Mouse (Mus musculus) heart, adult 2 months (tissue): Measurements from ENCODE around the gene Ikbke. TPM values are rescaled to one million over a fixed set of nuclear protein-coding genes. Genes with fewer than 3 reads are reported as not detected.
"Not testable (repeated sequence)": the region's sequence is repeated elsewhere in the genome, so short reads cannot be mapped to it uniquely, and the experiment has no call there.

Experiments
- DNase-seq, 2 experiments: peaks; one replicate each; pipeline ENCODE4 v3.0.0; 2021
- H3K27ac ChIP-seq: fragments of 200-600 bp; 2 replicates; pipeline ENCODE4 v1.8.1; 2022
- H3K27me3 ChIP-seq: fragments of 200-500 bp; 2 replicates; pipeline ENCODE4 v1.6.1; 2012; ENCODE audit warnings: mild to moderate bottlenecking, low read length, inconsistent platforms, mixed read lengths; ENCODE audit not compliant: control insufficient read depth, insufficient read depth
- H3K36me3 ChIP-seq: fragments of 200-500 bp; 2 replicates; pipeline ENCODE4 v1.6.1; 2012; ENCODE audit warnings: low read length, inconsistent platforms; ENCODE audit not compliant: control insufficient read depth, insufficient read depth
- H3K4me1 ChIP-seq: fragments of 200-500 bp; 2 replicates; pipeline ENCODE4 v1.6.1; 2011; ENCODE audit warnings: low read length; ENCODE audit not compliant: control insufficient read depth, insufficient read depth
- H3K4me3 ChIP-seq: fragments of 200-600 bp; 2 replicates; pipeline ENCODE4 v1.8.1; 2022
- H3K79me2 ChIP-seq: fragments of 200-500 bp; replicated peaks from 2 replicates; pipeline ENCODE4 v1.6.1; 2012; ENCODE audit warnings: mild to moderate bottlenecking, inconsistent platforms, low read length, moderate library complexity, mixed read lengths; ENCODE audit not compliant: control insufficient read depth, insufficient read depth
- H3K9ac ChIP-seq: fragments of 200-500 bp; 2 replicates; pipeline ENCODE4 v1.6.1; 2012; ENCODE audit warnings: low read depth, mild to moderate bottlenecking, control low read depth, inconsistent platforms, low read length, mixed read lengths
- CTCF ChIP-seq: fragments of 200-600 bp; IDR thresholded peaks from 2 replicates; pipeline ENCODE4 v1.8.1; 2022; ENCODE audit warnings: antibody characterized with exemption, mild to moderate bottlenecking, moderate library complexity
- EP300 ChIP-seq: fragments of 200-500 bp; IDR thresholded peaks from 2 replicates; pipeline ENCODE4 v1.6.1; 2011; ENCODE audit warnings: low read depth, low read length, control low read depth; ENCODE audit not compliant: insufficient read depth
- POLR2A ChIP-seq: fragments of 200-500 bp; IDR thresholded peaks from 2 replicates; pipeline ENCODE4 v1.6.1; 2011; ENCODE audit warnings: mild to moderate bottlenecking, low read depth, low read length, control low read depth; ENCODE audit not compliant: insufficient read depth
- WGBS: fragments of 180-500 bp; shearing (Covaris S2); methylation state at CpG from one replicate; pipeline ENCODE4 v1.1.7; 2018; 5-methylcytosine and 5-hydroxymethylcytosine counted together
- intact Hi-C: fragments of 180-260 bp; cut with DNase I; formaldehyde crosslinking; loops from one replicate; pipeline ENCODE4 v1.15.1; 2025
- long read RNA-seq: library from polyadenylated mRNA; stranded (forward); transcript quantifications from one replicate; pipeline ENCODE4 v2.0.0, GENCODE M21; 2021
- polyA plus RNA-seq: library from polyadenylated mRNA; depleted of rRNA; stranded (reverse); fragments of >200 nt; gene quantifications from 2 replicates; pipeline ENCODE4 v1.2.3, GENCODE M21; 2012; rRNA removed
- total RNA-seq, 2 experiments: library from RNA; stranded (reverse); gene quantifications; 2 replicates each; pipeline ENCODE4 v1.2.3; 2021

Gene Ikbke
- total RNA-seq (1 to 10 TPM; 1.5 TPM), polyA plus RNA-seq (3.4 and 4.7 TPM in 2 replicates)
- long read RNA-seq, partial matches to known transcripts: 1 of 2 reads
- long read RNA-seq, other reads (novel, unspliced or antisense): 1 of 2 reads

DNA sequence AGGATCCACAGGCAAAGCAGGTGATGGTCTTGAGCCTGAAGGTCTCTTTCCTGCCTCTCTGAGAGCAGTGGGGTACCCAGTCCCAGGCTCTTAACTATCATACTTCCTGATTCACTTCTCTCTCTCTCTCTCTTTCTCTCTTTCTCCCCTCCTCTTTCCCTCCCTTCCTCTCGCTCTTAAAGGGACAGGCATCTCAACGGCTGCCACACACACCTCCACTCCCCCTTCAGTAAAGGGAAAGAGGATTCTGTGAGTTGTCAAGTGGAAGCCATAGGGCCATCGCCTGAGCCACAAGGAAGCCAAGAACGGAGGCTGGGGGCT is at the start of gene Ikbke:
Gene Ikbke (minus strand): TSS at position 151 of the 321 bp plus-strand sequence.
- TF ChIP-seq POLR2A: no peak
- no peak for TF ChIP-seq CTCF
- Histone ChIP-seq H3K4me1 (no peaks in the 10 kb centered on the region), H3K9ac (peak within 1 kb of the TSS; percentile 1; the same call in 1 of the 2 replicates), H3K79me2 (no peaks in the 10 kb centered on the region), H3K27me3 (no peaks in the 10 kb centered on the region), H3K27ac (peak within 1 kb of the TSS; percentile 43), H3K4me3 (peak within 1 kb of the TSS; percentile 36), H3K36me3 (no peaks in the 10 kb centered on the region)
- WGBS: 35% methylated on average over 4 of the region's 4 CpGs
- DNase-seq: no peak
- intact Hi-C loops: loop anchor here (10.0 kb wide), 1 partner anchor 385 kb away; no protein-coding TSS in a partner anchor

DNA sequence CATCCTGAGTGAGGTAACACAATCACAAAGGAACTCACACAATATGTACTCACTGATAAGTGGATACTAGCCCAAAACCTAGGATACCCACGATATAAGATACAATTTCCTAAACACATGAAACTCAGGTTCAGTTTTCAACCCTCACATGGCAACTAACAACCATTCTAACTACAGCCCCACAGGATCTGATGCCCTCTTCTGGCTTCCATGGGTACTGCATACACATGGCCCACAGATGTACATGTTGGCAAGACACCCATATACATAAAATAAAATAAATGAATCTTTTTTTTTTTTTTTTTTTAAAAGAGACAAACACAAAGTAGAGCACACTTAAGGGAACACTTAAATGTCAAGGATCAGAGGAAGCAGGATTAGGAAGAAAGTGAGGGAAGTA is 49.7 kb upstream of the Ikbke start:
- peak; percentile 60 for TF ChIP-seq CTCF
- H3K4me3 ChIP-seq, H3K4me1 ChIP-seq, H3K9ac ChIP-seq, intact Hi-C loops, H3K27me3 ChIP-seq, DNase-seq, H3K79me2 ChIP-seq, H3K36me3 ChIP-seq, H3K27ac ChIP-seq: not testable (repeated sequence)
- 95% methylated on average over 1 of the region's 1 CpGs for WGBS

DNA sequence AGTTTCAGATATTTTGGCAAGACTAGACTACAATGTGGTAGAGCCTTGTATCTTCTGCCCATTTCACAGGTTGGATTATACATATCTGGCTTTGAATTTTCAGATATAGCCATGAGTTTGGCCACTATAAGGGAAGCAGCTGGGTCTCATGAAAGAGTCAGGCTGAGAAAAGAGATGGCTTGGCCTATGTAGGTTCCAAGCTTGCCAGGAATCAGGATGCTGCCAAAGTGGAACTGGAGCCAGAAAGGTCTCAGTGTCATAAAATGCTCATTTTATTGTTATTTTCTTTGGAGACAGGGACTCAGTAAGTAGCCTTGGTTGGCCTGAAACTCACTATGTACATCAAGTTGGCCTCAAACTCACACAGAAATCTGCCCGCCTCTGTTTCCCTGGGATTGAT is 47.8 kb upstream of the Ikbke start:
- Histone ChIP-seq H3K27ac (no peak overlapping the region), H3K4me3 (no peak overlapping the region), H3K9ac (no peak overlapping the region), H3K27me3 (no peaks in the 10 kb centered on the region), H3K79me2 (no peaks in the 10 kb centered on the region), H3K4me1 (no peaks in the 10 kb centered on the region), H3K36me3 (no peaks in the 10 kb centered on the region; the same call in 1 of the 2 replicates)
- intact Hi-C loops: no loop called here
- WGBS: 79% methylated on average over 1 of the region's 1 CpGs
- no peak for DNase-seq
- TF ChIP-seq CTCF (no peak), EP300 (no peak), POLR2A (no peak)

DNA sequence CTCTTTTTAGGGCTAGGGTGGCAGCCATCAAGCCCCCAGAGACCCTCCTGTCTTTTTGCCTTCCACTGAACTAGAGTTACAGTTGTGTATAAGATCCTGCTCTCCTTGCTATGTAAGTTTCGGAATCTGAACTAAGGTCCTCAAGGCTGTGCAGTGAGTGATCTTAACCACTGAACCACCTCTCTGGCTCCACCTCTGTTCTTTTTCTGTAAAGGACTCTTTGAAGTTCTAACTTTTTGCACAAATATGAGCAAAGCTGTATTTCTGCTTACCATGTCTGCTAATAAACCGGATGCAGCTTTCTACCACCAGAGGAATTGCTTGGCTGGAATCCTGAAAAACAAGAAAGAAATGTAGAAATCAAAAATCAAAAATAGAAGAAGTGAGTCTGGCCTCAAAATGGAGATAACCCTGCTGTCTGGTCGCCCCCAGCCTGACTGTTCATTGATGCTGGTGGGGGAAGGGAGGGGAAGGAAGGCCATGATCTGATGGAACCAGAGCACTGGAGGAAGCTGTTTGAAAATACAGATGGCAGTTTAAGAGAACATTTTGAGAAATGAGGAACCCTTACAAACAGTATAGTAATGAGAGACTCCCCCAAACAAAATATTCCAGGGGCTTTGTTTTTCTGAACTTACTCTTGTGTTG is 45.5 kb upstream of the Ikbke start:
- no peak for DNase-seq
- 83% methylated on average over 3 of the region's 3 CpGs for WGBS
- intact Hi-C loops: no loop called here

DNA sequence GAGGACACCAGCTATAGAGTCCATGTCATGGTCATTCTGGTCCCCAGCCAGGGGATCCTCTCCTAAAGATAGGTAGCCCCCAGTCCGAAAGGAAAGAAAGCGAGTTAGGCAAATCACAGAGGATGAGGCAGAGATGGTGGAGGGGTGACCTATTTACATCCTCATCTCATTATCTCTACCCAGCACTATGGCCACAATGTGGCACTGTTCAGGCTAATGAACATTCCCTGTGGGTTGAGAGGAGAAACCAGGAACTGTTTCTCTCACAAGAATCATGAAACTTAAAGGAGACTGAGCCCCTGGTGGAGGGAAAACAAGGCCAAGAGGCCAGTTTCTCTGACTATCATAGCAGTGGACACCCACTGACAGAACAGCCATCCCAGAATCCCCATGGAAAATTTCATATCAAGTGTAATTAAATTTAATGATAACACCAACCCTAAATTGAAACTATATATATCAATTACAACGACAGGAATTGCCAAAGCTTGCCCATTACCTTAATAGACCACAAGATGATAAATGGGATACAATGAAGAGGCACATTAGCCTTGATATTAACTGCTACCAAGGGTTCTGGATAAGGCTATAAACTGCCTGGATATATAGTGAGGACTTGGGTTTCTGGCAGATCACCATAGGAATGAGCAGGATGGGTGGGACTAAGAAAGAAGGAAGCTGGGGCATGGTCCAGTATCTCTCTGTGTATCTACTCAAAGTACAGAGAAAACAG is 40.4 kb upstream of the Ikbke start:
- intact Hi-C loops: no loop called here
- no peak overlapping the region for H3K9ac ChIP-seq
- H3K27ac ChIP-seq: no peak overlapping the region
- DNase-seq: no peak
- H3K36me3 ChIP-seq: peaks cover 3% of the 10 kb centered on the region; the same call in 1 of the 2 replicates
- H3K4me3 ChIP-seq: no peak overlapping the region
- TF ChIP-seq CTCF (peak; percentile 38), EP300 (no peak), POLR2A (no peak)
- WGBS: 84% methylated on average over 3 of the region's 3 CpGs
- no peaks in the 10 kb centered on the region for H3K79me2 ChIP-seq
- no peaks in the 10 kb centered on the region for H3K27me3 ChIP-seq
- no peaks in the 10 kb centered on the region for H3K4me1 ChIP-seq

More for the DNA sequence above, 45.5 kb upstream of the Ikbke start:
- Histone ChIP-seq H3K36me3 (no peaks in the 10 kb centered on the region), H3K4me3 (no peak overlapping the region), H3K27me3 (no peaks in the 10 kb centered on the region), H3K4me1 (no peaks in the 10 kb centered on the region), H3K27ac (no peak overlapping the region), H3K9ac (no peak overlapping the region), H3K79me2 (no peaks in the 10 kb centered on the region)
- no peak for TF ChIP-seq POLR2A
- TF ChIP-seq CTCF: no peak
- no peak for TF ChIP-seq EP300

DNA sequence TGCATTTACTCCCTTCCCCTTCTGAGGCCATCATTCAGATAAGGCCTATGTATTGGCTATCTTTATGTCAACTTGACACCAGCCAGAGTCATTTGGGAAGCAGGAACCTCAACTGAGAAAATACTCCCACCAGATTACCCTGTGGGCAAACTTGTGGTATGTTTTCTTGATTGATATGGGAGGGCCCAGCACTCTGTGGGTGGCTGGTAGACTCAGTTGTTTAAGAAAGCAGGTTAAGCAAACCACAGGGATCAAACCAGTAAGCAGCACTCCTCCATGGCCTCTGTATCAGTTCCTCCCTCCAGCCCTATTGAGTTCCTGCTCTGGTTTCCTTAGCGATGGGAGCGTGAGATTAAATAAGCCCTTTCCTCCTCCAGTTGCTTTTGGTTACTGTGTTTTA is 39.0 kb upstream of the Ikbke start:
- Histone ChIP-seq H3K4me1 (no peaks in the 10 kb centered on the region), H3K79me2 (no peaks in the 10 kb centered on the region), H3K36me3 (peaks cover 3% of the 10 kb centered on the region; the same call in 1 of the 2 replicates), H3K27me3 (no peaks in the 10 kb centered on the region), H3K4me3 (no peak overlapping the region), H3K9ac (no peak overlapping the region), H3K27ac (no peak overlapping the region)
- 68% methylated on average over 2 of the region's 2 CpGs for WGBS
- no peak for DNase-seq
- TF ChIP-seq POLR2A: no peak
- TF ChIP-seq EP300: no peak
- TF ChIP-seq CTCF: no peak
- intact Hi-C loops: no loop called here
